Mouse (Mus musculus) bone marrow macrophage, adult 2 months (primary cell): ENCODE data around the gene Tssk1.

ENCODE experiments used
- CTCF ChIP-seq: IDR thresholded peaks from 2 replicates; pipeline ENCODE4 v1.5.1; 2012; ENCODE audit warnings: low read depth, mild to moderate bottlenecking, low read length, moderate library complexity
- POLR2A ChIP-seq: IDR thresholded peaks from 2 replicates; pipeline ENCODE4 v1.6.1; 2012; ENCODE audit warnings: mild to moderate bottlenecking, low read depth, low read length, borderline replicate concordance

DNA sequence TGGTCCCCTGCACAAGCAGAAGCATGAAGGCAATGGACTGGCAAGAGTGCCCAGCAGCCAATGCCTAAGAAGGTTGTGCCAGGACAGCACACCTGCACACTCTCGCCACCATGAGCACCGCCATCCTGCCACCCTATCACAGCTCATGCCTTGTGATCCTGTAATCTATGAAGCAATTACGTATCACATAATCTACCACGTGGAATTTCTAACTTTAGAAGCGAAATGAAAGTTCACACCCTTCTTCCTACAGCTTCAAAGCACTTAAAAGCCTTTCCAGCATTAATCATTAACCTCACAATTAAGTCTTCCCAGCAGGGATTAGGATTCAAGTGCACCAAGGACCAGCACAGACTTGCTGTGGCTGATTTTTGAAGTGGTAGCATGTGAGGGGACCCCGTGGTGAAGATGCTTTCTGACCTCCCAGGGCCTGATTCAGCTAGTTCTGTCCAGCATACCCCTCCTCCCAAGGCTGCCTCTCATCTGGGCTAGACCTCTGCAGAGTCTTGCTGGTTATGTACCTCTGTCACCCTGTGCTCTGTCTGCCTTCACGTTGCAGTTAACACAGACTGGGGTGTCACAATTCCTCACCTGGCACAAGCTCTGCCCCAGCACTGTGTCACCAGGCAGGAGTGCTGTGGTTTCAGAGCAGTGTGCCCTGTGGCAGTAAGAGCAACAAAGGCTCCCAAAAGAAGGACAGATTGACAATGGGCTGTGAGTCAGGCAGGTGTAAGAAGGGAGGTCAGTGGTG is 51.2 kb downstream of the Tssk1 start:
- TF ChIP-seq POLR2A (no peak), CTCF (no peak)
